Mouse (Mus musculus): ENCODE measurements around the gene Noa1.

DNA sequence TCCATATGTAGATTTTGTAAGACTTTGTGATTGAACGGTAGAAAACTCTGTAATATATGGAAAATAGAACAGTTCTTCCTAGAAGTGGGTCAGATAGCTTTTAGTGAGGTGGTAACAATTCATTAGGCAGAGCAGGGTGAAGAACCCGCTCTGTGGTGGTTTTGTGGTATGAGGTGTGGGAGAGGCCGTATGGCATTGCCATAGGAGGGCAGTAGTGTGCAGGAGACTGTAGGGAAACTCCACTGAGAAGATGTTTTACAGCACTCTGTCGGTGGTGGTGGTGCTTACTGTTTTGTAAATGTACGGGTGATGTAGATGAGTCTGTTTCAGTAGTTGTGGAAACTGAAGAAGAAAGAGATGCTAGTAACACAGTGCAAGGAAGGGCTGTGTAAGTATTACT is 20.3 kb upstream of the Noa1 start:
- no peak for TF ChIP-seq CTCF (IDR thresholded peaks at IDR 0.05; ENCODE audit: borderline replicate concordance, insufficient read depth, low read depth, low read length)
- no peak for TF ChIP-seq POLR2A (IDR thresholded peaks at IDR 0.05; ENCODE audit: borderline replicate concordance, insufficient read depth, low read length)

All from cerebellum, adult 2 months (tissue).